Mouse (Mus musculus): ENCODE data around the gene Amy2a3. TPM values are rescaled to one million over a fixed set of nuclear protein-coding genes. Genes with fewer than 3 reads are reported as not detected.

The Amy2a3 gene
- 17.9 and 29.9 TPM in 2 replicates for polyA plus RNA-seq (2015; fragmentation: Nextera tagmentation; extraction: Ambion mirVana)

DNA sequence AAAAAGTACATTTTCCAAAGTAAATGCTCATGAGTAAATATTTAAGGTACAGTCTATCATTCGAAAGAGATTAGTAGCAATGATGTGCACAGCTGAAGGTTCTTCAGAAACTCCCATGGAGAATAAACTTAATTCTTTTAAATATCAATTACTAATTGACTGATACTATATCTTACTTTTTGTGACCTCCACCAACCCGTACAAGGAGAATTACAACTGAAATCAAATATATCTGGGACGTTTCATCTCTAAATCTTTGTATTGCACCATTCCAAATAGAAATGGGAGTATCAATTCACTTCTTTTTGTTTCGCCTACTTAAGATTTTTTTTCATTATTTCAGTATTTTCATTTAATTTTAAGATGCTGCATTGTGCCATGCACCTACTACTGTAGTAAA lies at the start of gene Amy2a3:
TSS of gene Amy2a3 (minus strand) at position 101 of the 400 bp plus-strand sequence.

DNA sequence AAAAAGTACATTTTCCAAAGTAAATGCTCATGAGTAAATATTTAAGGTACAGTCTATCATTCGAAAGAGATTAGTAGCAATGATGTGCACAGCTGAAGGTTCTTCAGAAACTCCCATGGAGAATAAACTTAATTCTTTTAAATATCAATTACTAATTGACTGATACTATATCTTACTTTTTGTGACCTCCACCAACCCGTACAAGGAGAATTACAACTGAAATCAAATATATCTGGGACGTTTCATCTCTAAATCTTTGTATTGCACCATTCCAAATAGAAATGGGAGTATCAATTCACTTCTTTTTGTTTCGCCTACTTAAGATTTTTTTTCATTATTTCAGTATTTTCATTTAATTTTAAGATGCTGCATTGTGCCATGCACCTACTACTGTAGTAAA lies 32.7 kb upstream of the Amy2a3 start, which contains the start of gene Amy2a2:
TSS of gene Amy2a2 (minus strand) at position 101 of the 400 bp plus-strand sequence.

DNA sequence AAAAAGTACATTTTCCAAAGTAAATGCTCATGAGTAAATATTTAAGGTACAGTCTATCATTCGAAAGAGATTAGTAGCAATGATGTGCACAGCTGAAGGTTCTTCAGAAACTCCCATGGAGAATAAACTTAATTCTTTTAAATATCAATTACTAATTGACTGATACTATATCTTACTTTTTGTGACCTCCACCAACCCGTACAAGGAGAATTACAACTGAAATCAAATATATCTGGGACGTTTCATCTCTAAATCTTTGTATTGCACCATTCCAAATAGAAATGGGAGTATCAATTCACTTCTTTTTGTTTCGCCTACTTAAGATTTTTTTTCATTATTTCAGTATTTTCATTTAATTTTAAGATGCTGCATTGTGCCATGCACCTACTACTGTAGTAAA lies 32.5 kb downstream of the Amy2a3 start, which contains the start of gene Amy2a4:
TSS of gene Amy2a4 (minus strand) at position 101 of the 400 bp plus-strand sequence.

Other genes with a start within 250 kb of the Amy2a3 start
- 3.4 and 101 TPM in 2 replicates for gene Amy2a5, start 65.2 kb downstream of the Amy2a3 start, polyA plus RNA-seq (2015; fragmentation: Nextera tagmentation; extraction: Ambion mirVana)
- gene Amy2a4, start 32.6 kb downstream of the Amy2a3 start, polyA plus RNA-seq (2015; fragmentation: Nextera tagmentation; extraction: Ambion mirVana), result 17.9 and 29.9 TPM in 2 replicates
- 17.9 and 29.9 TPM in 2 replicates for gene Amy2a2, start 32.6 kb upstream of the Amy2a3 start, polyA plus RNA-seq (2015; fragmentation: Nextera tagmentation; extraction: Ambion mirVana)
- 19.8 and 158 TPM in 2 replicates for gene Amy2a1, start 208.4 kb upstream of the Amy2a3 start, polyA plus RNA-seq (2015; fragmentation: Nextera tagmentation; extraction: Ambion mirVana)

Measured in spleen, postnatal 0 days (tissue).